Mouse (Mus musculus) embryo, embryonic 11.5 days (tissue): ENCODE measurements around the gene Abcd2.

ENCODE experiments used
- DNase-seq: peaks from one replicate; pipeline ENCODE4 v3.0.0-alpha.2; 2012; ENCODE audit warnings: low read depth, low spot score

Gene Abcd2

DNA sequence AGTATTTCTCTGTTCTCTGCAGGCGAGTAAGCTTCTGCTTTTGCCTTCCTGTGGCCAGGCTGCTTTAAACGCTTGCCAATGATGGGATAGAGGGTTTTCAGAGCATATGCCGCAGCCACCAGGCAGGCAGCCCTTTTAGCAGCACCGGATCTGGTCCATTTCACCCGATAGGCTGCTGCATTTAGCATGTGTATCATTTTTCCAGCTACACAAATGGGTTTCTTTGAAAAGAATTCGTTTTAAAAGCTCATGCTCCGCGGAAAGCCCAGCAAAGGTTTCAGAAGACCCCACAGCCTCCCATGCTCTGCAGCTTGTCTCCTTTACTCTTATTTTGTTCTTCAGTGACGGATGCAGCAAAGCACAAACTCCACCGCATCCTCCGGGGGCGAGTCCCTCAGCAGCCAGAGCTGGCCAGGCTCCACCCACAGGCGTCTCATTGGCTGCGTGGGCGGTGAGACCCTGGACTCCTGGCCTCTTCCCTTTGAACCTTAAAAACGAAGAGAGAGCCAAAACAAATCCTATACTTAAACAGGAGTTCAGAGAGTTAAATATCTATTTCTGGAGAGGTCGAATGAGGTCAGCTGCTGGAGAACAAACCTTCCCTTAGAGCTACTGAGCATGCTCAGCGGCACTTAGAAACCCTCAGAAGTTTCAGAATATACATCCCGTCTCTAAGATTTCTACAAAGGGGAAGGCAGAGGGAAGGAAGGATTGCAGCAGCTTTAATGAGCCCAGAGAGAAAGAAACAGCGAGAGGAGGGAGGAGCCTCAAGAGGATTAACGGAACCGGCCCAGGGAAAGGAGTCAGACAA is at the start of gene Abcd2:
Abcd2 (minus strand) TSS at position 388 of the 811 bp plus-strand sequence.
- peak; percentile 72 for DNase-seq

DNA sequence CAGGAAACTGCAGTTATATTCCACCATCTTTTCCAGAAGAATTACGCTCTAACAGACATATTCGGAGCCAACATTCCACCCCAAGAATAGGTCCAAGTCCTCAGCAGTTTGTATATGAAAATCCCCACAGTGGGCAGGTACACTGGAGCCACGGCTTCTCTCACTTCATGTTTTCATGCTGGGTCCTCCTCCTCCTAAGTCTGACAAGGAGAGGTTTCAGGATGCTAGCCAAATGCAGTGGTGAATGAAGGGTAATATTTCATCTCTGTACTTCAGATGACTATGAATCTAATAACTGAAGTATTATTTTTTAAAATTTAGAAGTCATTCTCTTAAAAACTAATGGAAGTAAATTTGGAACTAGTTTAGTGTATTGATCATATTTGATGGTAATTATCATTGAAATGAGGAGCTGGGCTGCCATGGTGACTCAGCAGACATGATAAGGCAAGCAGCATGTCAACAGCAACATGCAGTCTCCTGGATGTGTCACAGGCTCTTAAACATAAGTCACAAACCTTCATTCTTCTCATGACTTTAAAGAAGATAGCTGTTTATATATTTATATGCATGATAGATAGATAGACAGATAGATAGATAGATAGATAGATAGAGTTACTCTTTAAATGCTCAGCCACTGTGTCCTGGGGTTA is 49.2 kb upstream of the Abcd2 start:
- no peak for DNase-seq

DNA sequence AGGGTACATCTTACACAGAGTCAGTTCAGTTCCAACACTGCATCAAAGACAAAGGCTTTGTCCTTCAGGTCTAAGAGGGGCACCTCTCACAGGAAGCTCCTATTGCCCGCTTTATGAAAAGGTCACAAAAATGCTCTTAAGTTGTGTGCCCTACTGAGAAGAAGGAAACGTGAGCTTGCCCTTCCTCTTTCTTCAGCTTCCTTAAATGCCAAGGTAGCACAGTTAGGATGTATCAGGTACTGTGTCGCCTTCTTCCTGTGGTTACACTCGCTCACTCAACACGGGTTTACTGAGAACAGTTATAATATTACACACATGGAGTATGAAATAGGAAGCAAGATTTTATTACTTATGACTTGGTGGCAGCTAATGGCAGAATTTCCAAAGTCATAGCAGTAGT is 45.7 kb upstream of the Abcd2 start:
- DNase-seq: no peak

- no peak for DNase-seq
These were observed 14.9 kb upstream of the Abcd2 start for GRCm38 (mm10) chr15:91206518-91206917.

DNA sequence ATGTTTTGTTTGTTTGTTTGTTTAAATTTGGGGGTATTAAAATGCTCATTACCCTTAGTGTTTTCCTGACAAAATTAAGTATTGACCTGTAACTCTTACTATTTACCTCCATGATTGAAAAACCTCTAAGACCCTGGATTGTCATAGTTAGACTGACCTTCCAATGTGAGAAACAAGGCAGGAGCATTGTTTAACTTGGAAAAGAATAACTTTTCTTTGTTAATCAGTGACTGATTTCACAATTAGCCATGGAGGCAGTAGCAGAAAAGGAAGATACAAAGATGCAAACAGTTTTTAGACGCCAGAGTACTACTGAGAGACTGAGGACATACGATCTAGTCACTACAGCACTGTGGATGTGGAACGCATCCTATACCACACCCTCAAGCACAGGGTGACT is 11.9 kb upstream of the Abcd2 start:
- DNase-seq: no peak

GRCm38 (mm10) chr15:91202486-91202885 is 10.9 kb upstream of the Abcd2 start:
- DNase-seq: no peak

GRCm38 (mm10) chr15:91200833-91201232 is 9.2 kb upstream of the Abcd2 start:
- no peak for DNase-seq

DNA sequence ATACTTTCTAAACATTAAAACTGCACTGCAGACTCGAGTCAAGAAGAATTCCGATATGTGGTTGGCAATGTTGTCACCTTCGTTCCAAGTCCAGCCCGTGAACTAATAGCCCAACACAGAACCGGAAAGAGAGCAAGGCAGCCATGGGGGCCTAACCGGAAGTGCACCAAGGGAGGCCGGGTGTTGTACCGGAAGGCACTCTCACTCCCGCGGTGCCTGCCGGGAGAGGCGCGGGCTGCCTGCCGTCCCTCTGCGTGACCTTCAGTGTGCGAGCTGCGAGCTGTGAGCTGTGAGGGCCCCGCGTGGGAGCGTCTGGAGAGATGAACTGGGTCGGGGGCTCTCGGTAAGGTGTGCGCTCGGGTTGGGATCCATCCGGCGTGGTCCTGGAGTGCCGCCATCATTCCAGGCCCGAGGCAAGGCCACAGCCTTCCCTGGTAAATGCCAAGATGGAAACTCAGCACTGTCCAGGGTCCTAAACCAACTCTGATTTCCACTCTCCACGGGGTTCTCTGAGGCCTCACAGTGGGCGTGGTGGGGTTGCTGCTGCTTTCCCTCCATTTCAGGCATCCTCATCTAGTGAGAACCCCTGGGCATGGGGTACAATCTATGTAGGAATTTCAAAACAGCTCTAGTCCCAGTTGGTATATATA is 7.8 kb upstream of the Abcd2 start, which contains the start of gene CN725425:
CN725425 (plus strand) TSS at position 239 of the 650 bp plus-strand sequence.
- DNase-seq: no peak

GRCm38 (mm10) chr15:91192223-91192598 is 612 bp upstream of the Abcd2 start:
- no peak for DNase-seq

DNA sequence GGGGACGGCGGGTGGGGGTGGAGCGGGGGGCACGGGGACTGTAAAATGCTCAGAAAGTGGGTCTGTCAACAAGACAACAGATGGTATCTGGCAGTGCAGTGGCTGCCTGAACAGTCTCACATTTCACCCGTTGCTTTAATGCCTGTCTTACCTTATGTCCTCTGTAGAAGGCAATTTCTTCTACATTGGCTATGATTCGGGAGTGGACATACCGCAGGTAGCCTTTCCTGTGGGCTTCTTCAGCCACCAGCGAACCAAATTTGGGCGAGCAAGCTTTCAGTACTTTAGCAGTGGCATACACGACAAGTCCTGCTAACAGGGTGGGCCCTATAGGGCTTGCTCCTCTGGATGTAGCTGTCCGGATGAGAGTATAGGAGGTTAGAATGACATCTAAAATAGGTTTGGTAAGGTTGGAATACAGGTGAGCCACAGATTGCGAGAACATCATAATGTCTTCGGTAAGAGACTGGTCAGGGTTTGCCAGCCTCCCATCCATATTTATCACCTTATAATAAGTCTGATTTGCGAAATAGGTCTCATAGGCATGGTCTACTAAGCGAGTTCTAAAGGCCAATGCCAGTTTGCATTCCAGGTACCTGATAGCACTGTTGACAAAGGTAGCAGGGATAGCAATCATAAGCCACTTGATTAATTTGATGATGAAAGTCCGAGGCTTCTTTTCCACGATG is 936 bp downstream of the Abcd2 start:
- no peak for DNase-seq

- no peak for DNase-seq
These were observed 1.6 kb downstream of the Abcd2 start for GRCm38 (mm10) chr15:91190026-91190425.

GRCm38 (mm10) chr15:91186358-91186757 is 5.2 kb downstream of the Abcd2 start:
- DNase-seq: no peak

- DNase-seq: no peak
These were observed 11.5 kb downstream of the Abcd2 start for GRCm38 (mm10) chr15:91179911-91180622.

DNA sequence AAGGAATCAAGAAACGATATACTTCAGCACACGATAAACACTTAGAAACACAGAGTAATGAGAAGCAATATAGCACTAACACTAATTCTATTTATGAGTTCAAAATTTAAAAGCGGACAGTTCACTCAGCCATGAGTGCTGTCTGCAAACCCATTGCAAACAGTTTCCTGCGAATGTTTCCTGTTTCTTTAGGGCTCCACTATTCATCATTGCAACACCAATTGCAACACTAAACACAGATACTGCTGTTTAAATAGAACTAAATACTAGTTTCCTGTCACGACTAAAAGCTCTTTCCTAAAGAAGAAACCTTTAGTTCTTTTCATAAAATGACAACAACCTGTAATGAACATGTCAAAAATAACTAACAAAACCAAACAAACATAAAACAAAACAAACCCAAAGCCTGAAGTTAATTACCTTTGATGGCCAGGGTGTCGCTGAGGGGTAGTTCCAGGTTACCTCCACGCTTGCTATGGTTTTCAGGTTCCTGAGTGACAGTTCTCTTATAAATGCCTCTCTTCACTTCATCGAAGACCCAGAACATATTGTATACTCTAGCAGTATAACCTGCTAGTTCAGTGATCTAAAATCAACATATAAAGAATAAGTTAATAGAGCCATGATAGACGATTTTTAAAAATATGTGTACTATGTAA is 12.8 kb downstream of the Abcd2 start:
- DNase-seq: no peak

- DNase-seq: no peak
These were observed 19.4 kb downstream of the Abcd2 start for GRCm38 (mm10) chr15:91172193-91172592.

GRCm38 (mm10) chr15:91171332-91171731 is 20.3 kb downstream of the Abcd2 start:
- no peak for DNase-seq

DNA sequence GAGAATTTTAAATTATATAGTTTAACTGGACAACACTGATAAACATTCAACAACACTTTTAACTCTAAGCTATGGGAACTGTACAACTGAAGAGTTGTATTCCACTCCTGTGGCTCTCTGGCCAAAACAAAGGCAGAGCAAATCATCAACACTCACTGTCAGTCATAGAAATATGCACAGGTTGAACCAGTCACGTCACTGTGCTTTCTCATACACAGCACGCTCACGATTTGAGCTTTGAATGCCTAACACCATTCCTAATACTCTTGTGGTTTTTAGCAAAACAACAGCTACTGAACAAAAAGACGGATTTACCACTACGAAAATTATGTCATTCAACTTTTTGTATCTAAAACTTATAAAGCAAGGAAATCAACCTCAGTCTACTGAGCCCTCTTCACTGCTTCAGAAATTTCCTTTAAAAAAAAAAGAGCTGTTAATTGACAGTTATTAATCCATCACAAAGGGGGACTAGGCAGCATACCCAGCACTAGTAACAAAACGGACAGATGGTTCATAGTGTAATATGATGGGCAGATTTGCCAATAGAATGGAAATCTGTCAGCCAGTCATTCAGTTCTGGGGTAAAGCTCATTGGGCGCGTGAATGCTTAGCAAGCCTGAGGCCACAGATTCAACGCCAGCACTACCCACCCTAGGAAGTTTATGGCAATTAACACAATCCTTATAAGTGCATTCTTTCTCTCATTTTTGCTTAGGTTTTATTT is 20.8 kb downstream of the Abcd2 start:
- DNase-seq: no peak

DNA sequence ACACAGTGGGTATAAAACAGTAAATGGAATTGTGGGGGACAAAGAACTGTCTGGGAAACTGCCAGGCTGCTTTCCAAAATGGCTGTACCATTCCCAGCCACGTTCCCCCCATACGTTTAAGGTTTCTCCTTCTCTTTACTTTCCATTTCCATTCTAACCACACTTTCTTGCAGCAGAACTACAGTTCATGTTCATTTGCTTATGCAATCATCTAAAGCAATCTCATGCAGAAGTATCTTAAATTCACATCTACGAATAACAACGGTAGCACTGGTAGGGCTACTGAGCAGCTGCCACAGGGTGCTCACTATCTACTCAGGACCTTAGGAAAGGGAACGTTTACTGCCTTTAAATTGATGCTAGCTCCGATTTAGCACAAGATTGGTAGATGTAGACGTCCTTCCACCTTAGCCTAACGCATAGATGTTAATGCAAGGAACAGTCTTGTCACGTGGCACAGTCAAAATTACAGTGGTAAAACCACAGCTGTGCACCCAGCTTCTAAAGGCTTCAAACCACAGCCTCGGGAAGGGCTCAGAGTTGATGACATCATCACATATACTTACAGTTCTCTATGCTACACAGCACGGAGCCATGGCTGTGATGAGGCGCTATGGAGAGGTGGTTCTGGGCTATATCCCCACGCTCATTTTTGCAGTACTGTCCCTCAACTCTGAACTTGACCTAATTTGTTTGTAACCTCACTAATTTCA is 23.6 kb downstream of the Abcd2 start:
- no peak for DNase-seq

DNA sequence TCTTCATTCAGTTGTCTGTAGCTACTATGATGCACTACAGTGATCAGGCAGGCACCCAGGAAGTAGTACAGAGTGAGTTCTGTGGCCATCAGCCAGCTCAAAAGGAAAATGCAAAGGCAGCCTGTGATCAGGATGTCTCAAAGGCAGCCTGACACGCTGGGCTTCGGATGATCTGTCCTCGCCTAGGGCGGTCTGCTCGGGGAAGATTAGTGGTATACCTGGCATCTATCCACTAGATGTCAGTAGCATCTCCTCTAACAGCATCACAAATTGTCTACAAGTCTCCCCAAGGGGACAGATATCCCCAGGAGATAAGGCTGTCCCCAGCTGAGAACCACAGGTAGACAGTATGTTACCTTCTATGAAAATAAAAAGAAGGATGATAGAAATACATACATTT is 26.6 kb downstream of the Abcd2 start:
- DNase-seq: no peak

- no peak for DNase-seq
These were observed 28.1 kb downstream of the Abcd2 start for GRCm38 (mm10) chr15:91163454-91163853.
